Mouse (Mus musculus) mouse trophoblast stem cell (cell line): ENCODE data around the gene Rtn2.

Source experiments
- in situ Hi-C, 2 experiments: fragments of 300-500 bp; cut with MseI, MboI; formaldehyde crosslinking; loops; 2 replicates in 1 of 2; 3 replicates in 1 of 2; pipeline ENCODE4 v1.15.1; 2025

Gene Rtn2

GRCm38 (mm10) chr7:19282385-19282784 lies at the start of gene Rtn2:
Rtn2 (plus strand) TSS chr7:19282624.
- in situ Hi-C loops, result loop anchor here in 1 of 2 experiments (5.0 kb wide), 2 partner anchors 40 to 105 kb away; partner anchors contain the start of gene Eml2

DNA sequence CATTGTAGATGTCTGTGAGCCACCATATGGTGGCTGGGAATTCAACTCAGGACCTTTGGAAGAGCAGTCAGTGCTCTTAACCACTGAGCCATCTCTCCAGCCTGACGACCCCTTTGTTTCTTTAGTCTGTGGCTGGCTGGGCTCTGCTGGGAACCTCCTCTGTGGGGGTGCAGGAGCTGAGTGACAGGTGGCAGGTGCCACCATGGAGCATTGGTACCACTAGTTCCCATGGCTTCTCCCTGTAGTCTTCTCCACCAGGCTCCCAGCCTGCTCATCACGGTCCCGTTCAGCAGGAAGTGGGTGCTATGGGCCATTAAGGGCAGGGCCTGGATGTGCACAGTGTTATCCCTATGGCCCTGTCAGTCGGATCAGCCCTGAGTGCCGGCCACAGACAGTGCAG lies 47.8 kb upstream of the Rtn2 start:
- in situ Hi-C loops, result loop anchor here in 1 of 2 experiments (5.0 kb wide), 1 partner anchor 43 kb away; no protein-coding TSS in a partner anchor

- in situ Hi-C loops, result loop anchor here in 1 of 2 experiments (5.0 kb wide), 1 partner anchor 42 kb away; no protein-coding TSS in a partner anchor
These were observed 47.2 kb upstream of the Rtn2 start for GRCm38 (mm10) chr7:19235092-19235671.

DNA sequence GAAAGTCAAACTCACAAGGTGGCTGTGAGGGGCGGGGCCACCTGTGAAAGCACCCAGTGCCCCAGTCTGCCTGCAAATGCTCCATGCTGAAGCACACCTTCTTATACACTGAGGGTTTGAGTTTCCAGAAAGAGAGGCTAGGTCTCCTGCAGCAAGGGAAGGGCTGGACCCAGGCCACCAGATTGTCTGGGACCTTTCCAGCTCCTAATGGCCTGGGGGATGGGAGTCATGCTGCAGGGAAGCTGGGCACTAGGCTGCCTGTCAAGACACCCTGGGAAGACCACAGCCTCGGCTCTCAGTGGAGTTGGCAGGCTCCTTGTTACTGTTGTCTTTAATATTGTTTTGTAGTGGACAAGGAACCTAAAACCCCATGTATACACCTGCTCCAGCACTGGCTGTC lies 46.0 kb upstream of the Rtn2 start:
- in situ Hi-C loops, result loop anchor here in 1 of 2 experiments (5.0 kb wide), 1 partner anchor 41 kb away; no protein-coding TSS in a partner anchor

GRCm38 (mm10) chr7:19238344-19238743 lies 44.1 kb upstream of the Rtn2 start:
- in situ Hi-C loops, result loop anchor here in 1 of 2 experiments (5.0 kb wide), 1 partner anchor 39 kb away; no protein-coding TSS in a partner anchor

- in situ Hi-C loops, result loop anchor here in 1 of 2 experiments (5.0 kb wide), 1 partner anchor 38 kb away; no protein-coding TSS in a partner anchor
These were observed 43.0 kb upstream of the Rtn2 start for GRCm38 (mm10) chr7:19239423-19239822.

GRCm38 (mm10) chr7:19239986-19240385 lies 42.4 kb upstream of the Rtn2 start:
- in situ Hi-C loops, result loop anchor here (5.0 kb wide), 2 partner anchors 37 to 42 kb away; partner anchors contain the start of genes Ppm1n (in 1 of the 2) and Rtn2 (in 1 of the 2)

DNA sequence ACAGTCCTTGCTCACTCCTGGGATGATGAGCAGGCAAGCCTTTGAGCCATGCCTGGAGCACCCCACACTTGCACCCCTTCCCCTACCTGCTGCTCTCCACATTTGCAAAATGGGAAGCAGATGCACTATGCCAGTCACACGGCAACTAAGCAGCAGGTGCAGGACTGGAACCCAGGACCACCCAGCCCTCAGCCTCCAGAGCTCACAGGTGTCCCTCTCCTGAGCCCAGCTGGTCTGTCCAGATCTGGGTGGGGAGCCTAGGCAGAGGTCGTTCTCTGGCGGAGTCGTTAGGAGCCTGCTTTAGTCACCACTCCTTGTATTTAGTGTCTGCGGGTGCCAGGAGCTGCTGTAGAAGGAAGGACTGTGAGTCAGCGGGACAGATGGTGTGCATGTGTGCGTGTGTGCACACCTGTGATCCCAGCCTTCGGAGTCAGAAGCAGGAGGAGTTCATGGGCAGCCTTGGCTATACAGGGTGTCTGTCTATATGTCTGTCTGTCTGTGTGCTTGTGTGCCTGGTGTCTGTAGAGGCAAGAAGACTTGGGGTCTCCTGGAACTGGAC lies 41.4 kb upstream of the Rtn2 start:
- in situ Hi-C loops, result loop anchor here in 1 of 2 experiments (5.0 kb wide), 1 partner anchor 41 kb away; the partner anchor contains the start of genes Ppm1n and Rtn2

- in situ Hi-C loops, result loop anchor here in 1 of 2 experiments (5.0 kb wide), 1 partner anchor 40 kb away; the partner anchor contains the start of genes Ppm1n and Rtn2
These were observed 40.4 kb upstream of the Rtn2 start for GRCm38 (mm10) chr7:19242005-19242404.

DNA sequence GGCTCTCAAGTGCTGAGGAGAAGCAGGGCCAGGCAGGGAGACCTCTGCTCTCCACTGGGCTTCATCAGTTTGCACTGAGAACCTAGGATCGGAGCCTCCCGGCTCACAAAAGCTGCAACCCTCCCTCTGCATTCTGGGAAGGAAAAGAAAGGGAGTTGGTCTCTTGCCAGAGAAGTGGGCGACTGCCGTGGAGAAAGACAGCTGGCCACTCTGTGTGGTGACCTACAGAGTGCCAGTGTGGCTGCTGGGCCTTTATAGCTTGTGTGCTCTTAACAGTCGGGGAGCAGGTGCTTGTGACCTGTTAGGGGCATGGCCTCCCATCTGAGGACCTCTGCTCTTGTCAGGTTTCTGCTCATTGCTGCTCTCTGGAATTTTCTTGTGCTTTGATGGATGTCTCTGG lies 38.6 kb upstream of the Rtn2 start:
- in situ Hi-C loops, result loop anchor here in 1 of 2 experiments (5.0 kb wide), 1 partner anchor 38 kb away; the partner anchor contains the start of genes Ppm1n and Rtn2

DNA sequence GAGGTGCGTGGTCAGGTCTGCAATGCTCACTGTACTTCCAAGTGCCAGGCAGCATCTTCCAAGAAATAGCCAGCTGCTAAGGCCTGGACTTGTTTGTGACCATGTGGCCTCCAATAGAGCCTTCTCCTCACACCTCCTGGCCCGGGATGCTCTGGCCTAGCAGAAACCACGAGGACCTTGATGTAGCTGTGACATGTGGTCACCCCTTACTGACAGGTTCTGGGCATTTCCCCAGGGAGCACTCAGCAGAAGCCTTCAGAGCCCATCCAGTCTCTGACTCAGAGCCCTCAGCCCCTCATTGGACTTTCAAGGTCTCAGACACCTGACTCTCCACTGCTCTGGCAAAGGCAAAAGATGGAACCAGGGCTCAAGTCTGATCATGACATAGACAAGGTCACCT lies 37.3 kb upstream of the Rtn2 start:
- in situ Hi-C loops, result no loop called here

DNA sequence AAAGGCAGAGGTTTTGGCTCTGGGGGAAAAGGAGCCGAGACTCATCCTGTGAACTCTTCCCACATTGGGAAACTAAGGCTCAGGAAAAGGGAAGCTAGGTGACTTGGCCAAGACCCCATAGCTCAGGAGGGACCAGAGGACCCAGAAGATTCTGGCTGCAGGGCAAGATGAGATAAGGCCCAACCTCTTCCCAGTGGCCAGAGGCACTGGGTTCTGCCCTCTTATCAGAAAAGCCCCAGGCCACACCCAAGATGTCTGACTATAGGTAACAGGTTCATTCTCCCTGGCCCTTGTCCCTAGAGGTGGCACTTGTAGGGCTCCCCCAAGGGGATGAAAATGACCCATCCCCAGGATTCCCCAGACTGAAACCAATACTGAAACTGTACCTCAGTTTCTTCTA lies 35.6 kb upstream of the Rtn2 start:
- in situ Hi-C loops, result no loop called here

DNA sequence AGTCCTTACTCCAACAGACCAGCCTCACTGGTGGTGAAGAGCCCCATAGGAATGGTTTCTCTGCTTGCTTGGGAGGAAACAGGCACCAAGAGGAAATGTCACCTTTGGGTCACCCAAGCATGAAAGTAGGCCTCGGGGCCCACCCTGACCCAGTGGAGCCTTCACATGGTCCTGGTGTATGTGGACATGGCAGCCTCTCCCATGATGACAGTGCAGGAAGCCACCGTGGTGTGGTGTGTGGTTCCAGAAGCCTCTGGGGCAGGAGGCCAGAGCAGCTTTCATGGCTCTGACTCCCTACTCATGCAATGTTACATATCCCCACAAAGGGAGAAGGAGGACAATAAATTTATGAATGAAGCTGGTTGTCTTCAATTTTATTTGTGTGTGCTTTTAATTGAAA lies 34.9 kb upstream of the Rtn2 start:
- in situ Hi-C loops, result no loop called here

DNA sequence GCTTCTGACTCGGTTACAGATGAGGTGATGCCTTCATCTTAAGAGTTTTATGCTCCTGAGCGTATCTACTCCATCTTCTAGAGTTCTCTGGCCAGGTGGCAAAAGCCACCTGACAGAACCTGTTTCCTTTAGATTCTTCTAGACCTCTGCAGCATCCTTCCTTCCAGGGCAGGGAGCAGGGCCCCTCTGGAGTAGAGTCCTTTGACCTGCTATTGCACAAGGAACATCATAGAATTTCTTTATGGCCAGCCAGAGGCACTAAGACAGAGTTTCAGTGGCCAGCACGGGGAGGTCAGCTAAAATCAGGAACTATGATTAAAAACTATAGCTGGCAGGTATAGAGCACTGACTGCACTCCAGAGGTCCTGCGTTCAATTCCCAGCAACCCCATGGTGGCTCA lies 30.3 kb upstream of the Rtn2 start:
- in situ Hi-C loops, result no loop called here

GRCm38 (mm10) chr7:19253437-19253836 lies 29.0 kb upstream of the Rtn2 start:
- in situ Hi-C loops, result no loop called here

DNA sequence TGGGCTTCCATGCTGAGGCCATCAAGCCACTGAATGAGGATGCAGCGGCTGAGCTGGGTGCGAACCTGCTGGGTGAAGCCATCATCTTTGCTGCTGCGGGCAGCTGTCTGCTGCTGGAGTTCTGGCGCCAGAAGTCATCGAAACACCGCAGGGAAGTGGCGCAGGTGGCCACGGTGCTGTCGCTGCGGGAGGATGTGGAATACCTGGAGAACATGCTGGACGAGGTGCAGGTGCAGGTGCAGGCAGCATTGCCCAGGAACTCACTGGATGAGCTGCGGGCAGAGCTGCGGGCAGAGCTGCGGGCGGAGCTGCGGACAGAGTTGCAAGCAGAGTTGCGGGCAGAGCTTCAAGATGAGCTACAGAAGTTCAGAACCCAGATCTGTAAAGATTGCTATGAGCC lies 27.0 kb upstream of the Rtn2 start:
- in situ Hi-C loops, result no loop called here

DNA sequence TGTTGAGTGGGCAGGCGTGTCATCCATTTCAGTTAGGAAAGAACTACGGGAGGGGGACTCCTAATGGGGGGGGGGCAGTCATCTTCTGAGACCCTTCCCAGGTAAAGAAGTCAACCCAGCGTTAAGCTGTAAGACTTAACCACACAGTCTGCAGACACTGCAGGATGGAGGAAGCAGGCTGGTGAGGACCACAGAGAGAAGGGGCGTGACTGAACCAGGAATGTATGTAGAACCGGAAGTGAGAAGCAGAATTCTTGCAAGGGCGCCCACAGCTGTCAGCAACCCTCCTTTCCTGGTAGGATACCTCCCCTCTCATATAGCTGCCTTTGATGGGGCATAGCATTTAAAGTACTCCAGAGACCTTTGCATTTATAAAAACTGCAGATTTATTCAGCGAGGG lies 25.9 kb upstream of the Rtn2 start:
- in situ Hi-C loops, result no loop called here

DNA sequence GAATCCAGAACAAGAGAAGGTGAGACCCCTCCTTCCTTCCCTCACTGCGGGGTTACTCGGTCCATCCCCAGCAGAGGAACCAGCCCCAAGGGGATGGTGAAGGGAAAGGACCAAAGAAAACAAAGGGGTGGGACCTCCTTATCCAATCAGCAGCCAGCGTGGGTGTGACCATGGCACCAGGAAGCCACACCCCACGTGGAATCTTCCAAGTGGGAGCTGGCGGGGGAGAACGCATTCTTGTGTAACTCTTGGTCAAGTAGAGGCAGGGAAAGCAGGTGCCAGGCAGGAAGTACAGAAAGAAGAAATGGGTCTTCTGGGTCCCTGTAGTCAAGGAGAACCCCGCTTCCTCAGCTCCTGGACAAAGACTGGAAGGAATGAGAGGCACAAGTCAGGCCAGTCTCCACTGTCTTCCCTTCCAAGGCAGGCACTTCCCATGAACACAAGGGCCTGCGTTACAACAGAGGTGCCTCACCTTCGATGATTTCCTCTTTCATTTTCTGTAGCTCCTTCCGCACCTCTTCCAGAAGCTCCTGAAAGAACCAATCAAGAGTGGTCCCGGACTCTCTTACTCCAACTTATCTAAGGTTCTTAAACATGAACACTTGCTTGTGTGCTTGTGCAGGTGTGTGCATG lies 24.9 kb upstream of the Rtn2 start:
- in situ Hi-C loops, result no loop called here

GRCm38 (mm10) chr7:19258336-19258735 lies 24.1 kb upstream of the Rtn2 start:
- in situ Hi-C loops, result no loop called here

DNA sequence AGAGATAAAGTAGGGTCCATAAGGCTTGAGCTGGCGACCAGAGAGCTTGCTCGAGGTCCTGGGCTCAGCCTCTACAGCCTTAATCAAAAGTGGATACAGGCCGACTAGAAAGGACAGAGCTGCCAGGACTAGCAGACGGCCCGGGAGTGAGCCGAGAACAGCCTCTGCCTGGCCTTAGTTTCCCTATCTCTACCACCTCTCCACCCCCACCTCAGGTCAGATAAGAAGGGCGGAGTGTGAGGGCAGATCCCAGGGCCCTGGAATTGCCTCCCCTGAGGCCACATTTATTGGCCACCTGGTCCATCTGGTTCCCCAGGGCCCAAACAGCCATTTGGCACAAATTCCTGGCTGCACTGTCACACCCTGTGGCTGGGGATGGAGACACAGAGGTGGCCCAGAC lies 17.3 kb upstream of the Rtn2 start:
- in situ Hi-C loops, result no loop called here

GRCm38 (mm10) chr7:19265928-19266822 lies 16.2 kb upstream of the Rtn2 start:
- in situ Hi-C loops, result no loop called here
